Mouse (Mus musculus) liver, embryonic 14.5 days (tissue): ENCODE data around the gene Gars.

Source experiments
- CTCF ChIP-seq: IDR thresholded peaks from 2 replicates; pipeline ENCODE4 v1.5.1; 2016; ENCODE audit warnings: antibody characterized with exemption, low read depth, control low read depth
- EP300 ChIP-seq: IDR thresholded peaks from 2 replicates; pipeline ENCODE4 v1.6.1; 2016; ENCODE audit warnings: antibody characterized with exemption, low read depth

GRCm38 (mm10) chr6:55057427-55057826 is 19.6 kb downstream of the Gars start:
- TF ChIP-seq CTCF, result no peak
- TF ChIP-seq EP300, result no peak
